Mouse (Mus musculus): ENCODE measurements around the gene Dgkq. TPM values are rescaled to one million over a fixed set of nuclear protein-coding genes. Genes with fewer than 3 reads are reported as not detected.
"Not testable (repeated sequence)": the region's sequence is repeated elsewhere in the genome, so short reads cannot be mapped to it uniquely, and the experiment has no call there.

Gene Dgkq
- polyA plus RNA-seq, 1 experiment = 4.7 TPM

- Histone ChIP-seq H3K36me3 (ENCODE audit: control insufficient read depth, insufficient read depth) (no peaks in the 10 kb centered on the region), H3K79me2 (ENCODE audit: control insufficient read depth, insufficient read depth) (no peaks in the 10 kb centered on the region), H3K79me3 (ENCODE audit: low read depth) (no peaks in the 10 kb centered on the region)
These were observed 33.3 kb downstream of the Dgkq start for GRCm38 (mm10) chr5:108636172-108636571.

GRCm38 (mm10) chr5:108634088-108634487 is 35.4 kb downstream of the Dgkq start:
- H3K79me3 ChIP-seq (ENCODE audit: low read depth); H3K36me3 ChIP-seq (ENCODE audit: control insufficient read depth, insufficient read depth); H3ac ChIP-seq (ENCODE audit: control insufficient read depth, insufficient read length, low read depth); H3K27me3 ChIP-seq (ENCODE audit: control insufficient read depth, insufficient read depth, insufficient read length); H3K4me3 ChIP-seq (ENCODE audit: insufficient read depth, poor library complexity, severe bottlenecking): not testable (repeated sequence)
- H3K79me2 ChIP-seq (ENCODE audit: control insufficient read depth, insufficient read depth) = peaks cover 18% of the 10 kb centered on the region

More at GRCm38 (mm10) chr5:108636172-108636571, 33.3 kb downstream of the Dgkq start:
- no peak overlapping the region for H3ac ChIP-seq (ENCODE audit: control insufficient read depth, insufficient read length, low read depth)
- no peak for TF ChIP-seq CTCF (IDR thresholded peaks at IDR 0.05; ENCODE audit: control insufficient read depth, insufficient read depth, insufficient read length)
- TF ChIP-seq MYOD1 (IDR thresholded peaks at IDR 0.05; ENCODE audit: control insufficient read depth, insufficient read length, low read depth) = no peak
- TF ChIP-seq FOSL1 (IDR thresholded peaks at IDR 0.05; ENCODE audit: insufficient read depth, low read length, poor library complexity, severe bottlenecking) = no peak
- no peak for TF ChIP-seq MYOG (IDR thresholded peaks at IDR 0.05; ENCODE audit: control insufficient read depth, extremely low read depth, insufficient read length)
- no peak for TF ChIP-seq USF1 (IDR thresholded peaks at IDR 0.05; ENCODE audit: low read depth)
- no peak for TF ChIP-seq MAX (IDR thresholded peaks at IDR 0.05)
- no peak for TF ChIP-seq CEBPB (IDR thresholded peaks at IDR 0.05; ENCODE audit: low read depth)
- H3K4me3 ChIP-seq (ENCODE audit: insufficient read depth, poor library complexity, severe bottlenecking) = no peak overlapping the region
- no peaks in the 10 kb centered on the region for H3K27me3 ChIP-seq (ENCODE audit: control insufficient read depth, insufficient read depth, insufficient read length)

- H3K27me3 ChIP-seq (ENCODE audit: control insufficient read depth, insufficient read depth, insufficient read length) = no peaks in the 10 kb centered on the region
- no peak overlapping the region for H3ac ChIP-seq (ENCODE audit: control insufficient read depth, insufficient read length, low read depth)
- peaks cover 9% of the 10 kb centered on the region for H3K79me3 ChIP-seq (ENCODE audit: low read depth)
- peaks cover 22% of the 10 kb centered on the region for H3K79me2 ChIP-seq (ENCODE audit: control insufficient read depth, insufficient read depth)
- no peak for TF ChIP-seq MYOD1 (IDR thresholded peaks at IDR 0.05; ENCODE audit: control insufficient read depth, insufficient read length, low read depth)
- no peak for TF ChIP-seq MYOG (IDR thresholded peaks at IDR 0.05; ENCODE audit: control insufficient read depth, extremely low read depth, insufficient read length)
- H3K36me3 ChIP-seq (ENCODE audit: control insufficient read depth, insufficient read depth) = no peaks in the 10 kb centered on the region
- no peak overlapping the region for H3K4me3 ChIP-seq (ENCODE audit: insufficient read depth, poor library complexity, severe bottlenecking)
These were observed 35.8 kb downstream of the Dgkq start for GRCm38 (mm10) chr5:108633676-108634075.

GRCm38 (mm10) chr5:108629634-108630483 is 39.6 kb downstream of the Dgkq start, which contains the start of the genes Gak and Tmem175:
Gene Gak (minus strand): TSS chr5:108629755.
Gene Tmem175 (plus strand): TSS chr5:108629770.
- H3ac ChIP-seq (ENCODE audit: control insufficient read depth, insufficient read length, low read depth) = peak within 1 kb of the TSS; percentile 86
- TF ChIP-seq MYOD1 (IDR thresholded peaks at IDR 0.05; ENCODE audit: control insufficient read depth, insufficient read length, low read depth) = no peak
- H3K79me2 ChIP-seq (ENCODE audit: control insufficient read depth, insufficient read depth) = peaks cover 60% of the 10 kb centered on the region
- peaks cover 46% of the 10 kb centered on the region for H3K79me3 ChIP-seq (ENCODE audit: low read depth)
- H3K4me3 ChIP-seq (ENCODE audit: insufficient read depth, poor library complexity, severe bottlenecking) = peak within 1 kb of the TSS; percentile 72
- peaks cover 10% of the 10 kb centered on the region for H3K36me3 ChIP-seq (ENCODE audit: control insufficient read depth, insufficient read depth)
- H3K27me3 ChIP-seq (ENCODE audit: control insufficient read depth, insufficient read depth, insufficient read length) = no peaks in the 10 kb centered on the region

GRCm38 (mm10) chr5:108628891-108629633 is 40.4 kb downstream of the Dgkq start:
- TF ChIP-seq MAX (IDR thresholded peaks at IDR 0.05) = no peak
- no peak for TF ChIP-seq CEBPB (IDR thresholded peaks at IDR 0.05; ENCODE audit: low read depth)
- TF ChIP-seq MYOD1 (IDR thresholded peaks at IDR 0.05; ENCODE audit: control insufficient read depth, insufficient read length, low read depth) = no peak
- TF ChIP-seq MYOG (IDR thresholded peaks at IDR 0.05; ENCODE audit: control insufficient read depth, extremely low read depth, insufficient read length) = no peak
- no peak for TF ChIP-seq CTCF (IDR thresholded peaks at IDR 0.05; ENCODE audit: control insufficient read depth, insufficient read depth, insufficient read length)
- no peak for TF ChIP-seq USF1 (IDR thresholded peaks at IDR 0.05; ENCODE audit: low read depth)
- no peak for TF ChIP-seq FOSL1 (IDR thresholded peaks at IDR 0.05; ENCODE audit: insufficient read depth, low read length, poor library complexity, severe bottlenecking)
- Histone ChIP-seq H3K79me3 (ENCODE audit: low read depth) (peaks cover 49% of the 10 kb centered on the region), H3K36me3 (ENCODE audit: control insufficient read depth, insufficient read depth) (peaks cover 17% of the 10 kb centered on the region), H3K4me3 (ENCODE audit: insufficient read depth, poor library complexity, severe bottlenecking) (peak overlapping the region; percentile 72), H3K79me2 (ENCODE audit: control insufficient read depth, insufficient read depth) (peaks cover 67% of the 10 kb centered on the region), H3ac (ENCODE audit: control insufficient read depth, insufficient read length, low read depth) (peak overlapping the region; percentile 85), H3K27me3 (ENCODE audit: control insufficient read depth, insufficient read depth, insufficient read length) (no peaks in the 10 kb centered on the region)

DNA sequence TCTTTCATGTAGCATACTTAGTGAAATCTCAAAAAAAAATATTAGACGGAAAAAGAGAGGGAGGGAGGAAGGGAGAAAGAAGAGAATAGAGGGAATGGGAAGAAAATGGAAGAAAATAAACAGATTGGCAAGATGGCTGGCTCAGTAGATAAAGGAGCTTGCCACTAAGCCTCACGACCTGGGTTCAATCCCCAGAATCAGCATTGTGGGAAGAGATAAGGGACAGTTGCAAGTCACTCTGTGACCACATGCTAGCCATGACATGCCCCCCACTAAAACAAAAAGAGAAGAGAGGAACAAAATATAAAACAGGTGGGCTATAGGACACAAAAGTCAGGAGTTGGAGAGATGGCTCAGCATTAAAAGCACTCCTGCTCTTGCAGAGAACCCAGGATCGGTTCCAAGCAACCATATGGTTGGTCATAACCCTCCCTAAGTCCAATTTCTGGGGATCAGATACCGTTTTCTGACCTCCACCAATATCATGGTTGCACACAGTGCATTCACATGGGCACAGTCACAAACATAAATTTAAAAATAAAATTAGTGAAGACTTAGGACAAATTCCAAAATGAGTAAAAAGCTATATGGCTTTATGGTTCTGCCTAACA is 43.3 kb downstream of the Dgkq start:
- TF ChIP-seq CTCF (IDR thresholded peaks at IDR 0.05; ENCODE audit: control insufficient read depth, insufficient read depth, insufficient read length) (no peak), USF1 (IDR thresholded peaks at IDR 0.05; ENCODE audit: low read depth) (no peak), MYOG (IDR thresholded peaks at IDR 0.05; ENCODE audit: control insufficient read depth, extremely low read depth, insufficient read length) (no peak), MAX (IDR thresholded peaks at IDR 0.05) (no peak), MYOD1 (IDR thresholded peaks at IDR 0.05; ENCODE audit: control insufficient read depth, insufficient read length, low read depth) (no peak), CEBPB (IDR thresholded peaks at IDR 0.05; ENCODE audit: low read depth) (no peak), FOSL1 (IDR thresholded peaks at IDR 0.05; ENCODE audit: insufficient read depth, low read length, poor library complexity, severe bottlenecking) (no peak)
- Histone ChIP-seq H3K79me3 (ENCODE audit: low read depth) (peaks cover 49% of the 10 kb centered on the region), H3ac (ENCODE audit: control insufficient read depth, insufficient read length, low read depth) (no peak overlapping the region), H3K4me3 (ENCODE audit: insufficient read depth, poor library complexity, severe bottlenecking) (no peak overlapping the region), H3K36me3 (ENCODE audit: control insufficient read depth, insufficient read depth) (peaks cover 42% of the 10 kb centered on the region), H3K27me3 (ENCODE audit: control insufficient read depth, insufficient read depth, insufficient read length) (no peaks in the 10 kb centered on the region), H3K79me2 (ENCODE audit: control insufficient read depth, insufficient read depth) (peaks cover 95% of the 10 kb centered on the region)
